Mouse (Mus musculus) G1E (cell line): ENCODE data around the gene Tesmin.

Experiments used
- CTCF ChIP-seq: IDR thresholded peaks from 2 replicates; pipeline ENCODE4 v1.5.1; 2012; ENCODE audit warnings: low read depth, low read length, inconsistent platforms, mixed read lengths
- GATA1 ChIP-seq: IDR thresholded peaks from 2 replicates; pipeline ENCODE4 v1.6.1; 2012; ENCODE audit warnings: borderline replicate concordance, low read length, inconsistent platforms, mixed read lengths
- GATA2 ChIP-seq: IDR thresholded peaks from 2 replicates; pipeline ENCODE4 v1.6.1; 2012; ENCODE audit warnings: low read depth, low read length, inconsistent platforms, borderline replicate concordance
- POLR2AphosphoS5 ChIP-seq: IDR thresholded peaks from 2 replicates; pipeline ENCODE4 v1.6.1; 2012; ENCODE audit warnings: low read depth, low read length, inconsistent platforms; ENCODE audit not compliant: insufficient replicate concordance
- TAL1 ChIP-seq: conservative IDR thresholded peaks from 2 replicates; pipeline ENCODE4 v1.6.1; 2012; ENCODE audit warnings: low read depth, low read length, inconsistent platforms, mixed read lengths

GRCm38 (mm10) chr19:3428057-3428830, 39.6 kb downstream of the Tesmin start:
- no peak for TF ChIP-seq POLR2AphosphoS5
- TF ChIP-seq CTCF = no peak
- TF ChIP-seq GATA1 = no peak
- no peak for TF ChIP-seq TAL1
- TF ChIP-seq GATA2 = no peak
